Mouse (Mus musculus) heart, embryonic 14.5 days (tissue): ENCODE measurements around the gene Rtn2. TPM values are rescaled to one million over a fixed set of nuclear protein-coding genes. Genes with fewer than 3 reads are reported as not detected.
A peak's percentile ranks its signal among the peaks of the same experiment; 100 is the strongest.

Source experiments
- ATAC-seq: fragments of 200-750 bp; cut with Nextera tagmentation; 2 replicates; pipeline ENCODE4 v1.8.0; 2017; ENCODE audit warnings: low read depth, moderate TSS enrichment; ENCODE audit not compliant: insufficient number of reproducible peaks, insufficient read depth, low FRiP score
- H3K27ac ChIP-seq, 2 experiments: fragments of 200-500 bp in 1 of 2; fragments of 300-500 bp in 1 of 2; sonication (generic) in 1 of 2; replicated peaks in 1 of 2; 2 replicates each; pipeline ENCODE4 v1.5.1; 2012 to 2014; ENCODE audit warnings: low read depth in 2 of 2, low read length in 2 of 2, control low read depth in 1 of 2, mild to moderate bottlenecking in 1 of 2, mixed read lengths in 1 of 2; ENCODE audit not compliant: control insufficient read depth in 1 of 2, insufficient read depth in 1 of 2
- H3K27me3 ChIP-seq: fragments of 300-500 bp; sonication (generic); 2 replicates; pipeline ENCODE4 v1.6.1; 2014; ENCODE audit warnings: mild to moderate bottlenecking, low read length, control low read depth; ENCODE audit not compliant: control insufficient read depth, insufficient read depth
- H3K36me3 ChIP-seq: fragments of 300-500 bp; sonication (generic); 2 replicates; pipeline ENCODE4 v1.6.1; 2014; ENCODE audit warnings: mild to moderate bottlenecking, control low read depth, low read length, mixed read lengths; ENCODE audit not compliant: control insufficient read depth, insufficient read depth
- H3K4me1 ChIP-seq, 2 experiments: fragments of 200-500 bp in 1 of 2; fragments of 300-500 bp in 1 of 2; sonication (generic) in 1 of 2; 2 replicates each; pipeline ENCODE4 v1.6.1; 2012 to 2014; ENCODE audit warnings: low read length in 2 of 2, control low read depth in 1 of 2, mixed read lengths in 1 of 2; ENCODE audit not compliant: control insufficient read depth in 2 of 2, insufficient read depth in 2 of 2
- H3K4me2 ChIP-seq: fragments of 300-500 bp; sonication (generic); 2 replicates; pipeline ENCODE4 v1.6.1; 2014; ENCODE audit warnings: mild to moderate bottlenecking, low read length
- H3K4me3 ChIP-seq, 2 experiments: fragments of 200-500 bp in 1 of 2; fragments of 300-500 bp in 1 of 2; sonication (generic) in 1 of 2; 2 replicates each; pipeline ENCODE4 v1.5.1; 2012 to 2014; ENCODE audit warnings: low read length in 2 of 2, mild to moderate bottlenecking in 2 of 2, control low read depth in 1 of 2, low read depth in 1 of 2, moderate library complexity in 1 of 2; ENCODE audit not compliant: control insufficient read depth in 1 of 2, insufficient read depth in 1 of 2
- H3K9ac ChIP-seq: fragments of 300-500 bp; sonication (generic); 2 replicates; pipeline ENCODE4 v1.6.1; 2014; ENCODE audit warnings: mild to moderate bottlenecking, low read length
- H3K9me3 ChIP-seq: fragments of 300-500 bp; sonication (generic); 2 replicates; pipeline ENCODE4 v1.6.1; 2016; ENCODE audit warnings: low read length, control low read depth; ENCODE audit not compliant: control insufficient read depth
- WGBS: fragments of 180-500 bp; shearing (Covaris S2); extraction: QIAGEN DNeasy Blood & Tissue Kit; methylation state at CpG from one replicate; pipeline ENCODE4 v1.1.7; 2014; 5-methylcytosine and 5-hydroxymethylcytosine counted together
- polyA plus RNA-seq: library from polyadenylated mRNA; unstranded; fragments of >200 nt; fragmentation: Nextera tagmentation; extraction: Ambion mirVana; gene quantifications from 2 replicates; pipeline ENCODE4 v1.2.1, GENCODE M21; 2014

The Rtn2 gene
- polyA plus RNA-seq, 1 experiment from 2014 or later: 43.6 TPM

GRCm38 (mm10) chr7:19328425-19328824 lies 46.0 kb downstream of the Rtn2 start:
- Histone ChIP-seq H3K4me2 (no peak overlapping the region), H3K4me1 (peaks cover 11 to 32% of the 10 kb centered on the region in 2 experiments), H3K9me3 (0 out of 2 replicates have a peak, but pooled peaks cover 4% of the 10 kb centered on the region), H3K36me3 (no peaks in the 10 kb centered on the region), H3K27me3 (no peaks in the 10 kb centered on the region), H3K4me3 (no peak overlapping the region), H3K27ac (no peak overlapping the region), H3K9ac (no peak overlapping the region)
- no peak for ATAC-seq

DNA sequence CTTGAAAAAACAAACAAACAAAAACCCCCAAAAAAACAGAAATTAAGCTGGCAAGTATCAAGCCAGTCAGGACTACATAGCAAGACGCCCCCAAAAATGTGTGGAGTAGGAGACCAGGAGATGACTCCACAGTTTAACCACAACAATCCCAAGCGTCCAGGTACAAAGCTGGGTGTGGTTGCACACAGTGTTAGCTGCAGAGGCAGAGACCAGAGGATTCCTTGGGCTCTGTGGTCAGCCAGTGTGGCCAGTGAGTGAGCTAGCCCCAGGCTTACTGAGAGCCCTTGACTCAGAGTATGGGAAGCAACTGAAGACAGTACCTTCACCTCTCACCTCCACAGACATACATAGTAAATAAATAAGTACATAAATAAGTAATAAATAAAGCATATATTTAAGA lies 49.5 kb downstream of the Rtn2 start:
- no peak overlapping the region for H3K27ac ChIP-seq
- peak overlapping the region; percentile 76 for H3K4me2 ChIP-seq
- WGBS: 71% methylated on average over 2 of the region's 2 CpGs
- H3K36me3 ChIP-seq: 0 out of 2 replicates have a peak, but pooled peaks cover 2% of the 10 kb centered on the region
- ATAC-seq: no peak
- H3K4me1 ChIP-seq: peaks cover 14 to 27% of the 10 kb centered on the region in 2 experiments
- no peaks in the 10 kb centered on the region for H3K27me3 ChIP-seq
- H3K9me3 ChIP-seq: 0 out of 2 replicates have a peak, but pooled peaks cover 4% of the 10 kb centered on the region
- peak overlapping the region in 1 of 2 experiments; percentile 60; a peak in 1 of 4 replicates for H3K4me3 ChIP-seq
- peak overlapping the region; percentile 86 for H3K9ac ChIP-seq

DNA sequence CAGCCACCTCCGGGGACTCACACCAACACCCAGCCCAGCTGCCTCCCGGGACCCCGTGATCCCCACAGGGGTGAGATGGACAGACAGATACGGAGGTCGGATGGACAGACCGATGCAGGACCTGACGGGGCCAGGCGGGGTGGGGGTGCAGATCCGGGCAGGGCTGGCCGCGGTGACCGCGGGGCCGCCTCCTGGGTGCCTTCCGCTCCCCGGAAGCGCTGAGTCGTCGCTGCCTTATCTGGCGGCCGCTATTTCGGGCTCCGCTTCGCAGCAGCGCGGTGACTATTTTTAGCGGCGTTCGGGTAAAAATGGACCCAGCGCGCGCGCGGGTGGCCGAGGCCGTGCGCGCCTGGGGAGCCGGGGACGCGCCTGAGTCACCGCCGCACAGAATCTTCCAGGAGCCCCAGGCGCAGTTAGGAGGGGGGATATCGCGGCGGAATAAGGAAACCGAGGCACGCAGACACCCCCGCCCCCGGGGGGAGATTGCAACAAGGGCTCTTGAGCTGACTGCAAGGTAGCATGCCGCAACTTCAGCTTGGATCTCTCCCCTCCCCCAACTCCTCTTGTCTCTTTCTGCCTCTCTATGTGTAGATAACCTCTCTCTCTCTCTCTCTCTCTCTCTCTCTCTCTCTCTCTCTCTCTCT lies 50.4 kb downstream of the Rtn2 start:
- 0% methylated on average over 52 of the region's 52 CpGs for WGBS
- Histone ChIP-seq H3K9me3 (0 out of 2 replicates have a peak, but pooled peaks cover 4% of the 10 kb centered on the region), H3K4me1 (peaks cover 17 to 23% of the 10 kb centered on the region in 2 experiments), H3K4me3 (peak overlapping the region; percentile 60 to 79), H3K36me3 (0 out of 2 replicates have a peak, but pooled peaks cover 2% of the 10 kb centered on the region), H3K4me2 (peak overlapping the region; percentile 76), H3K27ac (peak overlapping the region; percentile 90 to 91), H3K9ac (peak overlapping the region; percentile 86), H3K27me3 (no peaks in the 10 kb centered on the region)
- peak; percentile 75 for ATAC-seq

DNA sequence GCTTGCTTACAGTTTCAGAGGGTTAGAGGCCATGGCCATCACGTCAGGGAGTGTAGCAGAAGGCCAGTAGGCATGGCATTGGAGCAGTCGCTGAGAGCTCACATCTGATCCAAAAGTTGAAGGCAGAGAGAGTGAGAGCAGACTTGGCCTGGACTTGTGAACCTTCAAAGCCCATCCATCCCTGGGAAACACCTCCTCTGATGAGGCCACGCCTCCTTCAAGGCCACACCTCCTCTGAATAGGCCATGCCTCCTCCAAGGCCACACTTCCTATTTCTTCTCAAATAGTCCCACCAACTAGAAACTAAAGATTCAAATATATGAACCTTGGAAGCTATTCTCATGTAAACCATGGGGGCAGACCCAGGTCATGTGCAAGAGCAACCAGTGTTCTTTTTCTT lies 53.2 kb downstream of the Rtn2 start:
- Histone ChIP-seq H3K4me1 (peaks cover 24 to 27% of the 10 kb centered on the region in 2 experiments), H3K4me2 (no peak overlapping the region), H3K4me3 (no peak overlapping the region), H3K9me3 (no peaks in the 10 kb centered on the region), H3K27me3 (no peaks in the 10 kb centered on the region), H3K9ac (no peak overlapping the region), H3K36me3 (0 out of 2 replicates have a peak, but pooled peaks cover 2% of the 10 kb centered on the region), H3K27ac (0 out of 4 replicates have a peak overlapping the region, but pooled peaks of 1 of the 2 experiments have one; percentile 1)
- 47% methylated on average over 3 of the region's 3 CpGs for WGBS
- no peak for ATAC-seq

DNA sequence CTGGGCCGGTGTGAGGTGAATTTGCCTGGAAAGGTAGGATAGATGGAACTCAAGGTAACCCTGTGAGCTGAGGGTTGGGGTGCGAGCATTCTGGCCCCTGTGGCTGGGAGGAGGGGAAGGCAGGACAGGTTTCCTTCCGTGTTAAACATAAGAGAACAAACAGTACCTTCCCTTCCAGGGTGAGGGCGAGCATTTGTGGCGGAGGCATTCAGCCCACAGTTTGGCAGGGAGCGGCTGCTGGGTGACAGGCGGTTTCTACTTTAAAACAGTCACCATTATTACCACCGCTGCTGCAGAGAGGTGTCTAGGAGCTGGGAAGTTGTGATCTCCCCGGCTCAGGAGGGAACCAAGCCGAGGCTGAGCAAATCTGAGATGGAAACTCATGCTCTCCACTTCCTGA lies 54.7 kb downstream of the Rtn2 start:
- Histone ChIP-seq H3K4me3 (no peak overlapping the region), H3K4me2 (no peak overlapping the region), H3K9me3 (no peaks in the 10 kb centered on the region), H3K27ac (peak overlapping the region in 1 of 2 experiments; percentile 47; a peak in 1 of 4 replicates), H3K4me1 (peaks cover 32% of the 10 kb centered on the region in 2 experiments), H3K27me3 (no peaks in the 10 kb centered on the region), H3K9ac (peak overlapping the region; percentile 41; the same call in 1 of the 2 replicates), H3K36me3 (0 out of 2 replicates have a peak, but pooled peaks cover 2% of the 10 kb centered on the region)
- ATAC-seq: no peak
- 50% methylated on average over 10 of the region's 10 CpGs for WGBS

DNA sequence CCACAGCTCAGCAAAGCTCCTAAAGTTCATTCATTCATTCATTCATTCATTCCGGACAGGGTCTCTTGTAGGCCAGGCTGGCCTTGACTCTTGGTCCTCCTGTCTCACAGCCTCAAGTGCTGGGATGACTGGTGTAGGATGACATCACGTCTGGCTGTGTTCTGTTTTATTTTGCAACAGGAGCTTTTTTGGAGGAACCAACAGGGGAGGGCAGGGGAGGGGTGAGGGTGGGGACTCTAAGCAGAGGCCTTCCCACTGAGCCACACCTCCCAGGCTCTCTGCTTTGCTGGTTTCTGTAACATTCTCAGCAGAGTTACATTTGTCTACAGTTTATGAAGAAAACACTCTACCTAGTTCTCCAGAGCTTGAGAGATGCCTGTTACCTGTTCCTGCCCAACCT lies 55.6 kb downstream of the Rtn2 start:
- H3K27ac ChIP-seq: peak overlapping the region in 1 of 2 experiments; percentile 35; a peak in 2 of 4 replicates
- H3K4me1 ChIP-seq: peaks cover 32 to 35% of the 10 kb centered on the region in 2 experiments
- ATAC-seq: no peak
- no peaks in the 10 kb centered on the region for H3K9me3 ChIP-seq
- no peak overlapping the region for H3K4me2 ChIP-seq
- no peaks in the 10 kb centered on the region for H3K27me3 ChIP-seq
- no peak overlapping the region for H3K4me3 ChIP-seq
- WGBS: 25% methylated on average over 2 of the region's 2 CpGs
- H3K36me3 ChIP-seq: 0 out of 2 replicates have a peak, but pooled peaks cover 2% of the 10 kb centered on the region
- no peak overlapping the region for H3K9ac ChIP-seq

DNA sequence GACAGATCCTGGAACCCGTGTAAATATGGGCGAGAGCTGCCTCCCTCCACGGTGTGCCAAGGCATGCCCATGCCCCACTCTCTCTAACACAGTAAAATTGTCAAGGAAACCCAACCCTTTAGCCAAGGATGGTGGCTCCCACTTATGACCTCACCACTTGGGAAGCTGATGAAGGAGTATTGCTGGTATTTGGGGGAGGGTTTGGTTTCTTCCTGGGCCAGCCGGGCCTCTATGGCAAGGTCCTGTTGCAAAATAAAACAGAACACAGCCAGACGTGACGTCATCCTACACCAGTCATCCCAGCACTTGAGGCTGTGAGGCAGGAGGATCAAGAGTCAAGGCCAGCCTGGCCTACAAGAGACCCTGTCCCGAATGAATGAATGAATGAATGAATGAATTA lies 56.2 kb downstream of the Rtn2 start:
- H3K4me2 ChIP-seq: no peak overlapping the region
- peaks cover 36 to 40% of the 10 kb centered on the region in 2 experiments for H3K4me1 ChIP-seq
- H3K27me3 ChIP-seq: no peaks in the 10 kb centered on the region
- no peak overlapping the region for H3K9ac ChIP-seq
- H3K27ac ChIP-seq: peak overlapping the region in 1 of 2 experiments; percentile 35; a peak in 1 of 4 replicates
- H3K36me3 ChIP-seq: 0 out of 2 replicates have a peak, but pooled peaks cover 2% of the 10 kb centered on the region
- no peak for ATAC-seq
- no peaks in the 10 kb centered on the region for H3K9me3 ChIP-seq
- 46% methylated on average over 7 of the region's 7 CpGs for WGBS
- no peak overlapping the region for H3K4me3 ChIP-seq
